Mouse (Mus musculus) ES-E14 (cell line): ENCODE results near the gene Gprasp1.

Experiments
- HCFC1 ChIP-seq: IDR thresholded peaks from 2 replicates; pipeline ENCODE4 v1.6.1; 2012; ENCODE audit warnings: low read length, inconsistent platforms, borderline replicate concordance; ENCODE audit not compliant: insufficient read depth
- ZNF384 ChIP-seq: IDR thresholded peaks from 2 replicates; pipeline ENCODE4 v1.6.1; 2012; ENCODE audit warnings: low read depth, low read length, inconsistent platforms

GRCm38 (mm10) chrX:135768043-135768548 lies 25.6 kb downstream of the Gprasp1 start:
- TF ChIP-seq ZNF384 (no peak), HCFC1 (no peak)
